Mouse (Mus musculus) liver, embryonic 13.5 days (tissue): ENCODE data around the gene Nhlrc3. TPM values are rescaled to one million over a fixed set of nuclear protein-coding genes. Genes with fewer than 3 reads are reported as not detected.

Experiments used
- ATAC-seq: fragments of 200-750 bp; cut with Nextera tagmentation; 2 replicates; pipeline ENCODE4 v1.8.0; 2017; ENCODE audit warnings: low read depth, mild to moderate bottlenecking, moderate number of reproducible peaks, moderate library complexity
- DNase-seq: peaks from one replicate; pipeline ENCODE4 v3.0.0; 2022
- H3K27ac ChIP-seq: fragments of 300-500 bp; sonication (generic); 2 replicates; pipeline ENCODE4 v1.5.1; 2015; ENCODE audit warnings: moderate library complexity, mild to moderate bottlenecking, inconsistent platforms
- H3K27me3 ChIP-seq: fragments of 300-500 bp; sonication (generic); 2 replicates; pipeline ENCODE4 v1.6.1; 2015; ENCODE audit warnings: mild to moderate bottlenecking, inconsistent platforms
- H3K36me3 ChIP-seq: fragments of 300-500 bp; sonication (generic); 2 replicates; pipeline ENCODE4 v1.6.1; 2015; ENCODE audit warnings: mild to moderate bottlenecking, inconsistent platforms
- H3K4me1 ChIP-seq: fragments of 300-500 bp; sonication (generic); replicated peaks from 2 replicates; pipeline ENCODE4 v1.6.1; 2015; ENCODE audit warnings: inconsistent platforms
- H3K4me2 ChIP-seq: fragments of 300-500 bp; sonication (generic); 2 replicates; pipeline ENCODE4 v1.6.1; 2015; ENCODE audit warnings: inconsistent platforms, mild to moderate bottlenecking, moderate library complexity
- H3K4me3 ChIP-seq: fragments of 300-500 bp; sonication (generic); replicated peaks from 2 replicates; pipeline ENCODE4 v1.5.1; 2015; ENCODE audit warnings: mild to moderate bottlenecking, inconsistent platforms
- H3K9ac ChIP-seq: fragments of 300-500 bp; sonication (generic); 2 replicates; pipeline ENCODE4 v1.6.1; 2015; ENCODE audit warnings: mild to moderate bottlenecking, inconsistent platforms
- H3K9me3 ChIP-seq: fragments of 300-500 bp; sonication (generic); replicated peaks from 2 replicates; pipeline ENCODE4 v1.6.1; 2016; ENCODE audit warnings: inconsistent platforms
- WGBS: fragments of 180-500 bp; shearing (Covaris S2); methylation state at CpG from one replicate; pipeline ENCODE4 v1.1.7; 2015; ENCODE audit not compliant: insufficient replicate concordance; 5-methylcytosine and 5-hydroxymethylcytosine counted together
- polyA plus RNA-seq: library from polyadenylated mRNA; unstranded; fragments of >200 nt; fragmentation: Nextera tagmentation; extraction: Ambion mirVana; gene quantifications from 2 replicates; pipeline ENCODE4 v1.2.1, GENCODE M21; 2015

Nhlrc3 gene
- polyA plus RNA-seq: 4.0 and 5.0 TPM in 2 replicates

- peak within 1 kb of the TSS; percentile 80 for H3K4me2 ChIP-seq
- peak within 1 kb of the TSS; percentile 85 for H3K27ac ChIP-seq
- H3K27me3 ChIP-seq: no peaks in the 10 kb centered on the region
- H3K4me3 ChIP-seq: peak within 1 kb of the TSS; percentile 93
- H3K36me3 ChIP-seq: peaks cover 28% of the 10 kb centered on the region
- H3K9ac ChIP-seq: peak within 1 kb of the TSS; percentile 86
- no peaks in the 10 kb centered on the region for H3K9me3 ChIP-seq
- WGBS: 0% methylated on average over 52 of the region's 52 CpGs
- ATAC-seq (peak; percentile 92), DNase-seq (peak; percentile 83)
- peaks cover 47% of the 10 kb centered on the region for H3K4me1 ChIP-seq
Observed at GRCm38 (mm10) chr3:53463046-53463764, at the start of gene Nhlrc3, which contains the start of gene Proser1. Gene Nhlrc3 (minus strand): TSS chr3:53463332. Gene Proser1 (plus strand): TSS chr3:53463666.

- DNase-seq: no peak
- ATAC-seq: no peak
- Histone ChIP-seq H3K27me3 (no peaks in the 10 kb centered on the region), H3K9ac (no peak overlapping the region), H3K27ac (no peak overlapping the region), H3K4me3 (no peak overlapping the region), H3K4me2 (no peak overlapping the region), H3K9me3 (no peaks in the 10 kb centered on the region), H3K36me3 (no peaks in the 10 kb centered on the region), H3K4me1 (no peaks in the 10 kb centered on the region)
- 56% methylated on average over 6 of the region's 6 CpGs for WGBS
Observed at GRCm38 (mm10) chr3:53502428-53502827, 39.3 kb upstream of the Nhlrc3 start.

- Histone ChIP-seq H3K9ac (no peak overlapping the region), H3K27ac (no peak overlapping the region), H3K4me3 (no peak overlapping the region), H3K4me2 (no peak overlapping the region), H3K4me1 (no peaks in the 10 kb centered on the region), H3K27me3 (no peaks in the 10 kb centered on the region), H3K36me3 (no peaks in the 10 kb centered on the region), H3K9me3 (no peaks in the 10 kb centered on the region)
- DNase-seq (no peak), ATAC-seq (no peak)
- 71% methylated on average over 6 of the region's 6 CpGs for WGBS
Observed at GRCm38 (mm10) chr3:53498351-53498905, 35.3 kb upstream of the Nhlrc3 start.

GRCm38 (mm10) chr3:53488353-53488752 lies 25.2 kb upstream of the Nhlrc3 start, which contains the start of gene Stoml3:
Gene Stoml3 (plus strand): TSS chr3:53488653.
- Histone ChIP-seq H3K9me3 (no peaks in the 10 kb centered on the region), H3K9ac (no peak within 1 kb of the TSS), H3K4me1 (peaks cover 15% of the 10 kb centered on the region), H3K27ac (no peak within 1 kb of the TSS), H3K4me3 (no peak within 1 kb of the TSS), H3K27me3 (no peaks in the 10 kb centered on the region), H3K36me3 (no peaks in the 10 kb centered on the region), H3K4me2 (no peak within 1 kb of the TSS)
- 66% methylated on average over 6 of the region's 6 CpGs for WGBS
- DNase-seq: no peak
- ATAC-seq: no peak

GRCm38 (mm10) chr3:53486996-53487576 lies 24.0 kb upstream of the Nhlrc3 start:
- peak; percentile 51; the same call in 1 of the 2 replicates for ATAC-seq
- 29% methylated on average over 9 of the region's 9 CpGs for WGBS
- no peak overlapping the region for H3K4me2 ChIP-seq

GRCm38 (mm10) chr3:53486561-53486960 lies 23.4 kb upstream of the Nhlrc3 start:
- 60% methylated on average over 10 of the region's 10 CpGs for WGBS
- Histone ChIP-seq H3K27me3 (no peaks in the 10 kb centered on the region), H3K9ac (no peak overlapping the region), H3K4me2 (no peak overlapping the region), H3K9me3 (no peaks in the 10 kb centered on the region), H3K4me1 (peaks cover 15% of the 10 kb centered on the region), H3K27ac (no peak overlapping the region; the same call in 1 of the 2 replicates), H3K36me3 (peaks cover 8% of the 10 kb centered on the region), H3K4me3 (no peak overlapping the region)
- ATAC-seq (no peak), DNase-seq (no peak)

More at GRCm38 (mm10) chr3:53486996-53487576, 24.0 kb upstream of the Nhlrc3 start:
- H3K36me3 ChIP-seq: peaks cover 3% of the 10 kb centered on the region
- no peak overlapping the region; the same call in 1 of the 2 replicates for H3K27ac ChIP-seq
- H3K27me3 ChIP-seq: no peaks in the 10 kb centered on the region
- DNase-seq: no peak
- peaks cover 15% of the 10 kb centered on the region for H3K4me1 ChIP-seq
- no peak overlapping the region for H3K4me3 ChIP-seq
- no peaks in the 10 kb centered on the region for H3K9me3 ChIP-seq
- H3K9ac ChIP-seq: no peak overlapping the region

GRCm38 (mm10) chr3:53483414-53484059 lies 20.4 kb upstream of the Nhlrc3 start:
- Histone ChIP-seq H3K4me1 (peaks cover 15% of the 10 kb centered on the region), H3K9ac (no peak overlapping the region), H3K4me3 (no peak overlapping the region), H3K36me3 (peaks cover 28% of the 10 kb centered on the region), H3K27ac (no peak overlapping the region), H3K9me3 (no peaks in the 10 kb centered on the region), H3K4me2 (no peak overlapping the region), H3K27me3 (no peaks in the 10 kb centered on the region)
- 65% methylated on average over 8 of the region's 8 CpGs for WGBS
- ATAC-seq (no peak), DNase-seq (no peak)

- WGBS: 87% methylated on average over 30 of the region's 30 CpGs
- H3K9ac ChIP-seq: no peak overlapping the region
Observed at GRCm38 (mm10) chr3:53478419-53479046, 15.4 kb upstream of the Nhlrc3 start.

GRCm38 (mm10) chr3:53477468-53477867 lies 14.3 kb upstream of the Nhlrc3 start:
- ATAC-seq: no peak
- Histone ChIP-seq H3K4me2 (no peak overlapping the region), H3K27ac (no peak overlapping the region), H3K4me1 (no peaks in the 10 kb centered on the region), H3K36me3 (peaks cover 84% of the 10 kb centered on the region), H3K9ac (no peak overlapping the region), H3K27me3 (no peaks in the 10 kb centered on the region), H3K9me3 (no peaks in the 10 kb centered on the region), H3K4me3 (no peak overlapping the region)
- no peak for DNase-seq
- 86% methylated on average over 17 of the region's 17 CpGs for WGBS

More at GRCm38 (mm10) chr3:53478419-53479046, 15.4 kb upstream of the Nhlrc3 start:
- no peaks in the 10 kb centered on the region for H3K4me1 ChIP-seq
- no peak overlapping the region for H3K27ac ChIP-seq
- peaks cover 73% of the 10 kb centered on the region for H3K36me3 ChIP-seq
- ATAC-seq (0 out of 2 replicates have a peak, but pooled peaks have one; percentile 20), DNase-seq (no peak)
- no peak overlapping the region for H3K4me2 ChIP-seq
- no peaks in the 10 kb centered on the region for H3K9me3 ChIP-seq
- H3K27me3 ChIP-seq: no peaks in the 10 kb centered on the region
- H3K4me3 ChIP-seq: no peak overlapping the region

GRCm38 (mm10) chr3:53475889-53476288 lies 12.8 kb upstream of the Nhlrc3 start:
- WGBS: 57% methylated on average over 6 of the region's 6 CpGs
- Histone ChIP-seq H3K9ac (no peak overlapping the region), H3K9me3 (no peaks in the 10 kb centered on the region), H3K36me3 (peaks cover 87% of the 10 kb centered on the region), H3K27me3 (no peaks in the 10 kb centered on the region), H3K4me2 (no peak overlapping the region), H3K4me3 (no peak overlapping the region), H3K27ac (no peak overlapping the region), H3K4me1 (no peaks in the 10 kb centered on the region)
- ATAC-seq: peak; percentile 43; the same call in 1 of the 2 replicates
- DNase-seq: no peak

GRCm38 (mm10) chr3:53474179-53474578 lies 11.0 kb upstream of the Nhlrc3 start:
- no peak overlapping the region for H3K9ac ChIP-seq
- no peak overlapping the region for H3K27ac ChIP-seq
- WGBS: 71% methylated on average over 4 of the region's 4 CpGs
- no peaks in the 10 kb centered on the region for H3K9me3 ChIP-seq
- ATAC-seq (no peak), DNase-seq (no peak)
- no peak overlapping the region for H3K4me3 ChIP-seq
- peaks cover 2% of the 10 kb centered on the region for H3K4me1 ChIP-seq
- H3K4me2 ChIP-seq: no peak overlapping the region
- H3K27me3 ChIP-seq: no peaks in the 10 kb centered on the region
- H3K36me3 ChIP-seq: peaks cover 92% of the 10 kb centered on the region
